Mouse (Mus musculus) kidney, adult 2 months (tissue): ENCODE results near the gene Sgce.

Source experiments
- CTCF ChIP-seq: fragments of 200-500 bp; conservative IDR thresholded peaks from 2 replicates; pipeline ENCODE4 v1.5.1; 2011; ENCODE audit warnings: low read depth, mild to moderate bottlenecking, control low read depth, low read length, moderate library complexity, mixed read lengths; ENCODE audit not compliant: insufficient read depth, insufficient read length
- POLR2A ChIP-seq: fragments of 200-500 bp; IDR thresholded peaks from one replicate; pipeline ENCODE4 v1.6.1; 2011; ENCODE audit warnings: low read depth, low read length, control low read depth

DNA sequence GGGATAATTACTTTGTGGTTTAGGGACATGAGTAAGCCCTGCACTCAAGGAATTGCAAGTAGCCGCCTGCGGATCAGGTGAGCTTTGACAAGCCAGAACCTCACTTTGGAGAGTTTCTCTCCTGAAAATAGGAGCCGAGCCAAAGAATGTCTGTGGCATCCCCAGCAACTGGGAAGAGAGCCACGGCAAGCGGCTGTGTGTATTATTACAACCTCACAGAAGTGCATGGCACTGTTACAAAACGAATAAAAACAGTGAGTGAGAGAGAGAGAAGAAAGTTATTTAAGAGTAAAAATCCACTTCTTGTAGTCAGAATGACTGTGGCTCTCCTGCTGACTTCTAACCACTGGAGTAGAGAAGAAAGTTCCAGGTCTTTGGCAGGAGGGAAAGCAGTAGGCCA is 6.5 kb downstream of the Sgce start:
- no peak for TF ChIP-seq POLR2A
- no peak for TF ChIP-seq CTCF
